In the genomic region with DNA sequence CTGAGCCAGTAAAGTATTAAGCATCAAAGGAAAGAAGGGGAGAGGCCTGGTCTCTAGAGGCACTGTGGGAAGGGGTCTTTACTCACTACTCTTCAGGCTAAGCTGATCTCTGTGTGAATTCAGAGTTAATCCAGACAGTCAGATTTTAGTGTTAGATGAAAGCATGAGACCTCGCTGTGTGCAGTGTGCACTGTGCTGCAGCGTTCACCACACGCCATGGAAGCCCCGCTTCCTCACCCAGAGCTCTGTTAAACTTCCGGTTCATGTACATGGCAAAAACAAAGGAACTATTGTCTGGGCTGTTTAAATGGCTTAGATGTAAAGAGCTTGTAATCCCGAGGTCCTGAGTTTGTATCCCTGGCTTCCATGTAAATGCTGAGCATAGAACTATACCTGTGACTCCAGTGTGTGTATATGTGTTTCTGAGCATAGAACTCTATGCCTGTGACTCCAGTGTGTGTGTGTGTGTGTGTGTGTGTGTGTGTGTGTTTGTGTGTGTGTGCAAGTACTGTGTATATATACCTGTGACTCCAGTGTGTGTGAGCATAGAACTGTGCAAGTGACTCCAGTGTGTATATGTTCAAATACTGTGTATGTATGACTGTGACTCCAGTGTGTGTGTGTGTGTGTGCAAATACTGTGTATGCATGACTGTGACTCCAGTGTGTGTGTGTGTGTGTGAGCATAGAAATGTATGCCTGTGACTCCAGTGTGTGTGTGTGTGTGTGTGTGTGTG, we compare ENCODE assay signal across 16 mouse cellular contexts.
DNase-seq lines count a peak whose midpoint lies in the region; ATAC-seq lines count a peak whose summit lies in the region.
"Had no signal": no experiment of that assay in that cellular context is flagged by ENCODE, and none has a peak within 500 bp of the region (broad histone marks: within the 10 kb centered on the region; RNA-seq: fewer than 3 reads in every experiment).

No protein-coding gene starts in this region.

- DNase-seq in hindbrain, embryonic 11.5 days (ENCODE audit: low spot score), result no peak
- DNase-seq in hindbrain, embryonic 10.5 days (ENCODE audit: low spot score), result no peak
- DNase-seq in embryonic facial prominence, embryonic 10.5 days (ENCODE audit: low spot score), result peak; percentile 14
- DNase-seq in ovary, postnatal 14 days (ENCODE audit: low spot score), result no peak
- DNase-seq in spleen, postnatal 36 days (ENCODE audit: low spot score in 2 of 2), result no peak
- no peak for DNase-seq in thymus, postnatal 25 days
- DNase-seq: adrenal gland, postnatal 10 days; cerebellum, adult 9-10 months; kidney, postnatal 14 days; lung, embryonic 14.5 days had no signal

- H3K36me3 ChIP-seq in hindbrain, embryonic 11.5 days (ENCODE audit: control insufficient read depth, insufficient read depth, low read length), result no peaks in the 10 kb centered on the region
- H3K36me3 ChIP-seq in hindbrain, embryonic 10.5 days, result no peaks in the 10 kb centered on the region
- no peaks in the 10 kb centered on the region for H3K36me3 ChIP-seq in embryonic facial prominence, embryonic 10.5 days (replicated peaks)
- no peaks in the 10 kb centered on the region for H3K36me3 ChIP-seq in hindbrain, embryonic 15.5 days
- H3K36me3 ChIP-seq in midbrain, embryonic 13.5 days, result no peaks in the 10 kb centered on the region
- H3K36me3 ChIP-seq: embryonic facial prominence, embryonic 12.5 days; limb, embryonic 15.5 days; neural tube, embryonic 13.5 days had no signal

- WGBS in hindbrain, embryonic 11.5 days, result 62% methylated on average over 6 of the region's 6 CpGs
- 55% methylated on average over 6 of the region's 6 CpGs for WGBS in hindbrain, embryonic 10.5 days
- 31% methylated on average over 6 of the region's 6 CpGs for WGBS in embryonic facial prominence, embryonic 10.5 days
- WGBS in hindbrain, embryonic 15.5 days, result 56% methylated on average over 6 of the region's 6 CpGs
- WGBS in midbrain, embryonic 13.5 days, result 18% methylated on average over 6 of the region's 6 CpGs

- H3K27ac ChIP-seq in hindbrain, embryonic 11.5 days (ENCODE audit: low read depth, low read length), result no peak overlapping the region
- H3K27ac ChIP-seq in hindbrain, embryonic 10.5 days, result no peak overlapping the region
- H3K27ac ChIP-seq in embryonic facial prominence, embryonic 10.5 days (replicated peaks), result peak overlapping the region; percentile 21
- no peak overlapping the region for H3K27ac ChIP-seq in hindbrain, embryonic 15.5 days (replicated peaks)
- no peak overlapping the region for H3K27ac ChIP-seq in midbrain, embryonic 13.5 days
- H3K27ac ChIP-seq: embryonic facial prominence, embryonic 12.5 days; limb, embryonic 15.5 days; neural tube, embryonic 13.5 days had no signal

- H3K27me3 ChIP-seq in hindbrain, embryonic 11.5 days (ENCODE audit: control insufficient read depth, insufficient read depth, low read length), result no peaks in the 10 kb centered on the region
- H3K27me3 ChIP-seq in hindbrain, embryonic 10.5 days (ENCODE audit: insufficient read depth, poor library complexity, severe bottlenecking), result no peaks in the 10 kb centered on the region
- no peaks in the 10 kb centered on the region for H3K27me3 ChIP-seq in embryonic facial prominence, embryonic 10.5 days (replicated peaks; ENCODE audit: low read depth, poor library complexity, severe bottlenecking)
- no peaks in the 10 kb centered on the region for H3K27me3 ChIP-seq in hindbrain, embryonic 15.5 days
- no peaks in the 10 kb centered on the region for H3K27me3 ChIP-seq in midbrain, embryonic 13.5 days
- H3K27me3 ChIP-seq: embryonic facial prominence, embryonic 12.5 days; limb, embryonic 15.5 days; megakaryocyte, embryonic 14.5 days; neural tube, embryonic 13.5 days had no signal

- H3K4me1 ChIP-seq in hindbrain, embryonic 11.5 days (replicated peaks; ENCODE audit: control insufficient read depth, insufficient read depth, low read length), result no peaks in the 10 kb centered on the region
- H3K4me1 ChIP-seq in hindbrain, embryonic 10.5 days (replicated peaks), result no peaks in the 10 kb centered on the region
- H3K4me1 ChIP-seq in embryonic facial prominence, embryonic 10.5 days, result peaks cover 10% of the 10 kb centered on the region
- H3K4me1 ChIP-seq in hindbrain, embryonic 15.5 days (replicated peaks), result no peaks in the 10 kb centered on the region
- peaks cover 8% of the 10 kb centered on the region; the same call in 1 of the 2 replicates for H3K4me1 ChIP-seq in midbrain, embryonic 13.5 days (replicated peaks)
- H3K4me1 ChIP-seq: limb, embryonic 15.5 days; megakaryocyte, embryonic 14.5 days had no signal

- no peak overlapping the region for H3K9ac ChIP-seq in hindbrain, embryonic 11.5 days (ENCODE audit: low read depth, low read length)
- H3K9ac ChIP-seq in hindbrain, embryonic 15.5 days, result no peak overlapping the region
- no peak overlapping the region for H3K9ac ChIP-seq in midbrain, embryonic 13.5 days (replicated peaks)
- H3K9ac ChIP-seq: embryonic facial prominence, embryonic 12.5 days; limb, embryonic 15.5 days; lung, embryonic 14.5 days; neural tube, embryonic 13.5 days had no signal

- no peak overlapping the region for H3K4me2 ChIP-seq in hindbrain, embryonic 11.5 days (replicated peaks; ENCODE audit: low read depth, low read length)
- no peak overlapping the region for H3K4me2 ChIP-seq in hindbrain, embryonic 15.5 days
- H3K4me2 ChIP-seq in midbrain, embryonic 13.5 days (replicated peaks), result no peak overlapping the region
- H3K4me2 ChIP-seq: embryonic facial prominence, embryonic 12.5 days; limb, embryonic 15.5 days; lung, embryonic 14.5 days; neural tube, embryonic 13.5 days had no signal

- no peak overlapping the region for H3K4me3 ChIP-seq in hindbrain, embryonic 11.5 days (ENCODE audit: low read depth, low read length)
- H3K4me3 ChIP-seq in hindbrain, embryonic 10.5 days, result no peak overlapping the region
- no peak overlapping the region for H3K4me3 ChIP-seq in embryonic facial prominence, embryonic 10.5 days
- no peak overlapping the region for H3K4me3 ChIP-seq in hindbrain, embryonic 15.5 days
- H3K4me3 ChIP-seq in midbrain, embryonic 13.5 days (replicated peaks), result no peak overlapping the region
- H3K4me3 ChIP-seq: embryonic facial prominence, embryonic 12.5 days; limb, embryonic 15.5 days; megakaryocyte, embryonic 14.5 days; neural tube, embryonic 13.5 days had no signal

- peak; percentile 43 for ATAC-seq in hindbrain, embryonic 11.5 days (ENCODE audit: low FRiP score)
- peak; percentile 34; the same call in 1 of the 2 replicates for ATAC-seq in hindbrain, embryonic 15.5 days (ENCODE audit: low FRiP score, low read depth)
- peak; percentile 66 for ATAC-seq in midbrain, embryonic 13.5 days

- H3K9me3 ChIP-seq in hindbrain, embryonic 11.5 days (ENCODE audit: control insufficient read depth, low read length), result no peaks in the 10 kb centered on the region
- H3K9me3 ChIP-seq in hindbrain, embryonic 10.5 days, result no peaks in the 10 kb centered on the region
- no peaks in the 10 kb centered on the region for H3K9me3 ChIP-seq in embryonic facial prominence, embryonic 10.5 days
- H3K9me3 ChIP-seq in hindbrain, embryonic 15.5 days, result no peaks in the 10 kb centered on the region
- no peaks in the 10 kb centered on the region for H3K9me3 ChIP-seq in midbrain, embryonic 13.5 days
- H3K9me3 ChIP-seq: embryonic facial prominence, embryonic 12.5 days; limb, embryonic 15.5 days; megakaryocyte, embryonic 14.5 days; neural tube, embryonic 13.5 days had no signal
